Mouse (Mus musculus) small intestine, adult 10 weeks (tissue): ENCODE measurements around the gene Apol11b. TPM values are rescaled to one million over a fixed set of nuclear protein-coding genes. Genes with fewer than 3 reads are reported as not detected.

ENCODE experiments used
- polyA plus RNA-seq: library from polyadenylated mRNA; stranded (reverse); fragments of 350-450 nt; fragmentation: Illumina TruSeq; extraction: RNeasy Lipid Tissue Mini Kit (QIAGEN cat#74804); gene quantifications from one replicate; pipeline ENCODE4 v1.2.3, GENCODE M21; 2014; ENCODE audit warnings: low replicate concordance

The Apol11b gene
- not detected for polyA plus RNA-seq

DNA sequence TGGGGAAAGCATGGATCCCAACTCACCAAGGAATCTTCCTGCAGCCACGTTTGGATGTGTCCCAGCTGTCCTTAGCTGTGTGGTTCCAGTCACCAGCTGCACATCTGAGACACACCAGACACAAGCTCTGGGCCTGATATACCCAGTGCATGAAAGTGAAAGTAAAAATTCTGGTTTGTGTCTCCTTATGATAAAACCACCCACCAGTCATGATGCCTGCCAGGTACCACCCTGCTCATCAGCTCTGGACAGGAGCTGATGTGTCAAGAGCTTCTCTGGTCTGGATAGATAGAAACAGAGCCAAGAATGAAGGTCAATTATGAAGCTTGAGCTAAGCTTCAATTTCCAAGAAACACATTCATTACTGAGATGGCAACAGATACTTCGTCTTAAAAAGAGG lies at the start of gene Apol11b:
Apol11b (minus strand) TSS at position 111 of the 400 bp plus-strand sequence.

DNA sequence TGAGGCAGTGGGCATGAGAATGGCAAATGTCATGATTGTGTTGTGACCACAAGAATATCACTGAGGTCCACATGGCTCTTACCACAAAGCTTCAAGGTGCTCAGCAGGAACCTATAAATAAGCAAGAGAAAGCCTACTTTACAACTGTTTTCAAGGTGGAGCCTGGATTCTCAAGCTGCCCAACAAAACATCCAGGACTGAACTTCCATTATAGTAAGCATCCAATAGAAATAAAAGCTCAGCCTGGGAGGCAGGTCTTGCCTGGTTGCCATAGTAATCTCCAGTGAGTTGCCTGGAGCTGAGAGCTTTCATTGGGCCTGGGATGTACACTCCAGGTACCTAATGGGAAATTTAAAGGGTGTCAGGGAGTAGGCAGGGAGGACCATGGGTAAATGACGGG lies 44.1 kb downstream of the Apol11b start, which contains the start of gene Gm36245:
Gm36245 (plus strand) TSS at position 301 of the 400 bp plus-strand sequence.

DNA sequence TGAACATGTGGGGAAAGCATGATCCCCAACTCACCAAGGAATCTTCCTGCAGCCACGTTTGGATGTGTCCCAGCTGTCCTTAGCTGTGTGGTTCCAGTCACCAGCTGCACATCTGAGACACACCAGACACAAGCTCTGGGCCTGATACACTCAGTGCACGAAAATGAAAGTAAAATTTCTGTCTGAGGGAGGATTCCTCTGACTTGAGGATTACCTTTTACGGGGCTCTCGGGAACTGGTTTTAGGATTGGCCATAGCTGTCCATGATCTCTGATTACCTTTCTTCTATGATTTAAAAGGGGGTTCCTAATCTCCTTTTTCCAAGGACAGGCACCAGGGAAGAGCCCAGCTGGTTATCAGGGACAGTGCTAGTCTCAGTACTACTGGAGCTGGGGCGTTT lies 47.1 kb downstream of the Apol11b start, which contains the start of gene Apol10b:
Apol10b (minus strand) TSS at position 165 of the 400 bp plus-strand sequence.

Other genes with a start within 250 kb of the Apol11b start
- gene Apol7a, start 244.2 kb downstream of the Apol11b start, polyA plus RNA-seq = 256 TPM
- gene Apol9a, start 232.2 kb downstream of the Apol11b start, polyA plus RNA-seq = 9.9 TPM
- gene Apol7b, start 195.8 kb downstream of the Apol11b start, polyA plus RNA-seq = 2.6 TPM
- gene Apol10a, start 166.2 kb downstream of the Apol11b start, polyA plus RNA-seq = 204 TPM
- gene Apol11a, start 135.0 kb downstream of the Apol11b start, polyA plus RNA-seq = not detected
- 58.8 TPM for gene Apol7c, start 110.0 kb downstream of the Apol11b start, polyA plus RNA-seq
- gene 1700025B11Rik, start 81.4 kb downstream of the Apol11b start, polyA plus RNA-seq = not detected
- gene Apol10b, start 47.2 kb downstream of the Apol11b start, polyA plus RNA-seq = 7.6 TPM
- gene Gm36245, start 44.0 kb downstream of the Apol11b start, polyA plus RNA-seq = not detected
- gene Apol7e, start 55.6 kb upstream of the Apol11b start, polyA plus RNA-seq = 18.3 TPM
- 2.5 TPM for gene Apol9b, start 85.8 kb upstream of the Apol11b start, polyA plus RNA-seq
- gene Apol8, start 113.7 kb upstream of the Apol11b start, polyA plus RNA-seq = 0.15 TPM
- 5.8 TPM for gene Myh9, start 198.9 kb upstream of the Apol11b start, polyA plus RNA-seq